Mouse (Mus musculus) adrenal gland, adult 10 weeks (tissue): ENCODE measurements around the gene Pot1a. TPM values are rescaled to one million over a fixed set of nuclear protein-coding genes. Genes with fewer than 3 reads are reported as not detected.

ENCODE experiments used
- polyA plus RNA-seq: library from polyadenylated mRNA; stranded (reverse); fragments of 350-450 nt; fragmentation: Illumina TruSeq; extraction: RNeasy Lipid Tissue Mini Kit (QIAGEN cat#74804); gene quantifications from one replicate; pipeline ENCODE4 v1.2.3, GENCODE M21; 2014; ENCODE audit warnings: low read depth, low replicate concordance

The Pot1a gene
- polyA plus RNA-seq, result 32.1 TPM

GRCm38 (mm10) chr6:25808806-25809495 is at the start of gene Pot1a:
Gene Pot1a (minus strand): TSS chr6:25809246.

Other genes starting within 250 kb of the Pot1a start
- 0.35 TPM for gene Gpr37, start 118.5 kb downstream of the Pot1a start, polyA plus RNA-seq